Mouse (Mus musculus) left cerebral cortex, adult 2 months (tissue): Measurements from ENCODE around the gene Gm45234. TPM values are rescaled to one million over a fixed set of nuclear protein-coding genes. Genes with fewer than 3 reads are reported as not detected.

Experiments
- DNase-seq, 2 experiments: peaks; one replicate each; pipeline ENCODE4 v3.0.0; 2021 to 2022; ENCODE audit warnings: low spot score in 2 of 2, mixed read lengths in 1 of 2; ENCODE audit errors: extremely low spot score in 1 of 2
- H3K27ac ChIP-seq: fragments of 200-600 bp; 2 replicates; pipeline ENCODE4 v1.8.1; 2022
- H3K4me3 ChIP-seq: fragments of 200-600 bp; 2 replicates; pipeline ENCODE4 v1.8.1; 2022
- CTCF ChIP-seq: fragments of 200-600 bp; IDR thresholded peaks from 2 replicates; pipeline ENCODE4 v1.8.1; 2022; ENCODE audit warnings: antibody characterized with exemption, mild to moderate bottlenecking, moderate library complexity
- intact Hi-C: fragments of 180-260 bp; cut with DNase I; formaldehyde crosslinking; loops from one replicate; pipeline ENCODE4 v1.15.1; 2025
- total RNA-seq, 2 experiments: library from RNA; stranded (reverse); gene quantifications; 2 replicates each; pipeline ENCODE4 v1.2.3; 2021

Gene Gm45234
- total RNA-seq, 2 experiments from 2014 or later = not detected

DNA sequence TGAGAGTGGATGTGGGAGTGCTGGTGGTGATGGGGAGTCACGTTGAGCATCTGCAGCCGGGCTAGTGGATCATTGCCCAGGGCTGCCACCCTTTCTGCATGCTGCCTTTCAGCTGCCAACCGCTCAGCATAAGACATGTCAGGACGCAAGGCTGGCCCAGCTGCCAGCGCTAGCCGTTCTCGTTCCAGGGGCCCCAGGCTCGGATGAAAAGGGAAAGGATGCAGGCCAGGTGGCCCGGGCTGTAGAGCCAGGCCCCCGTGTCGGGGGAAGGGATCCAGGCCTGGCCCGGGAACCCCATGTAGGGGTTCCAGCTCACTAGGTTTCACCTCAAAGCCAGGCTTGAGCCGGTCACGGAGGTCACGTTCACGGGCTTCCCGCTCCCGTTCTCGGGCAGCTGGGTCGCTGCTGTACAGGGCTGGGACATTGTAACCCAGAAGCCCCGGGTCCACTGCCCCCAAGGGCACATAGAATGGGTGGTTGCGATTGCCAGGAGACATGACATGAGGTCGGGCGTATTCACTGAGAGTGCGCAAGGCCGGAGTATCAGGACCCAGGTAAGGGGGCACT is 11.0 kb downstream of the Gm45234 start:
- intact Hi-C loops = loop anchor here (1.0 to 5.0 kb wide), 3 partner anchors 12 to 72 kb away; no protein-coding TSS in a partner anchor
- DNase-seq = no peak

DNA sequence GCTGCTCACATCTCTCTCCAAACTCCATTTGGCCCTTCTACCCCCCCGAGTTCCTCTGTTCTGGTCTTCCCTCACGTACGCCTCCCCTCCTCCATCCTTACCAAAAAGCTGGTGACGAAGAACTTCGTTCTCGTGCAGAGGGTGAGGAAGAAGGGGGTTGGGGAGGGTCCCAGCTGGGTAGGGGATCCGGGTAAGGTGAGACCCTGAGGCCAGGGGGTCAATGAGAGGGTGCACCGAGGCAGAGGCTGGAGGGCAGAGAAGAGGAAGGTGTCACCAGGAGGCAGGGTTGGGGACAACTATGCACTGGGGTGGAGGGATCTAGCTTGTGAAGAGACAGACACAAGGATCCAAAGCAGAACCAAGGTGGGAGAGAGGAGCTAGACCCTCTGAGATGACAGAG is 12.2 kb downstream of the Gm45234 start:
- no peak for DNase-seq
- H3K4me3 ChIP-seq = no peak overlapping the region
- TF ChIP-seq CTCF = no peak
- intact Hi-C loops = loop anchor here (2.0 to 5.0 kb wide), 2 partner anchors 41 to 71 kb away; no protein-coding TSS in a partner anchor
- H3K27ac ChIP-seq = no peak overlapping the region

More for the DNA sequence above, 11.0 kb downstream of the Gm45234 start:
- Histone ChIP-seq H3K4me3 (peak overlapping the region; percentile 60), H3K27ac (peak overlapping the region; percentile 96)
- TF ChIP-seq CTCF = no peak

DNA sequence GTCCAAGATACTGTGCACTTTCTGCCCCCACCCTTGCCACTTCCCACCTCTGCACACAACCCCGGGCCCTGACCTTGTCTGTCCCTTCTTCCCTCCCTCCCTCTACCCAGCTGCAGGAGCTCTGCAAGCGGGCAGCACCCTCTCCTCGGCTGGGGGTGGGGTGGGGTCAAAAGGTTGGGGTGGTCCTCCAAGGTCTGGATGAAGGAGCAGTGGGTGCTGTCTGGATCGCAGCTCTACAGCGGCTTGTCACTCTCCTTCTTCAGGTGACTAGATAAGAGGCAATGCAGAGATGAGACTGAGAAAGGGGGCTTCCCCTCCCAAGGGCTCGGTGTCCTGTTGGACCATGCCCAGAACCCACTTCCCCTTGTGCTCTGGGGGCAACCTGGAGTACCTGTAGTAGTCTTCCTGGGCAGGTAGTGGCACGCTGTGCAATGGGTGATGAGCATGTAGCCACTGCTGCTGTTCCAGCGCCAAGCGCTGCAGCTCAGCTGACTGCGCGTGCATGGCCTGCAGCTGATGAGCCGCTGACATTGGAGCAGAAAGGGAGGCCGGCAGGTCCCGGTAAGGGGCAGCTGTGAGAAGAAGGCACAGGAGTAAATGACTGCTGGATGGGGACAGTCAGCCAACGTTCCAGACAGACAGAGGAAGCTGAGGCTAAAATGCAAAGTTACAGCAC is 12.8 kb downstream of the Gm45234 start:
- Histone ChIP-seq H3K27ac (no peak overlapping the region), H3K4me3 (no peak overlapping the region)
- no peak for DNase-seq
- no peak for TF ChIP-seq CTCF
- intact Hi-C loops = loop anchor here (5.0 kb wide), 1 partner anchor 41 kb away; no protein-coding TSS in a partner anchor

DNA sequence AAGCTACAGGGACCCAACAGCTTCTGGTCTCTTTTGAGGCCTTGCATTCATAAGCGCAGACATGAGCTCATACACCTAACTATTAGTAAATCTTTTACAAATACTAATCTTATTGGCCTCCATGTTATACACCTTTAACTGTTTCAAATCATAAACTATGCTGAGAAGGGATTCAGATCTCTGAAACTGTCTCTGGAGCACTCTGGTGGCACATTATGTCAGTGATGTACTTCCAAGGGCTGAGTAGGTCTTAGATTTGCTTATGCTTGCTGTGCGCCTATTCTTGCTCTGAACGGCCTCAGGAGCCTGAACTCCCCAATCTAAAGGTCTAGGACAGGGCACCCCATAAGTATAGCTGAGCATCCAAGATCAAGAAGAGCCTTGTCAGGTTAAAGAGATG is 14.0 kb downstream of the Gm45234 start:
- Histone ChIP-seq H3K4me3 (peak overlapping the region; percentile 64), H3K27ac (peak overlapping the region; percentile 99)
- no peak for DNase-seq
- no peak for TF ChIP-seq CTCF
- intact Hi-C loops = loop anchor here (2.0 to 5.0 kb wide), 2 partner anchors 40 to 79 kb away; partner anchors contain the start of gene Lpcat3

DNA sequence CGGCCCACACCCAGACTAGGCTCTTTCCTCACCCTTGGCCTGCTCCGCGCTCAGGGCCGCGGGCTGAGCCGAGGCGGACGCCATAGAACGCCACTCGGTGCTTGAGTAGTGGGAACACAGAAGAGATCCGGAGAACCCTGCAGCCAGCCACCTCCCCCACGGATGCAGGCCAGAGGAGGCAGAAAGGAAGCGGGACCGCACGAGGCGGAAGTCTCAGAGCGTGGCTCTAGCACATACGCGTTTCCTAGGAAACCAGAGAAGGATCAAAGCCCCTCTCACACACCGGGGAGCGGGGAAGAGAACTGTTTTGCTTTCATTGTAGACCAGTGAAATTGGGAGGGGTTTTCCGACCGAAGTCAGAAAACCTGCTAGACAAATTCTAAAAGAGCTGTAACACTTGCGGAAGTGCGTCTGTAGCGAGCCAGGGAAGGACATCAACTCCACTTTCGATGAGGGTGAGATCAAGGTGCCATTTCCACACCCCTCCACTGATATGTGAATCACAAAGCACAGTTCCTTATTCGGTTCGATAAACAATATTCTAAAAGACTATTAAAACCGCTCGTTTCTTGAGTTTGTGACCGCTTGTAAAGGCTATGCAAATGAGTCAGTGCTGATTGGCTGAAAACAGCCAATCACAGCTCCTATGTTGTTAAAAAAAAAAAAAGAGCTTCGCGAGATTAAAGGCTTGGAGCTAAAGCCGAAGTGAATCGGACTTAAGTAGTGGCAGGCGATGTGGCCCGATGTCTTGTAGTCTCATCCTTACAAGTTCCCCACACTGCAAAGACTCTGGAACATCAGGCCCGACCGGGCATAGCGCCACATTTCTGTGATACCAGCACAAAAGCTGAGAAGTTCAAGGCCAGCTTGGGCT is 14.7 kb downstream of the Gm45234 start, which contains the start of gene Grcc10:
TSS of gene Grcc10 (minus strand) at position 487 of the 874 bp plus-strand sequence.
- H3K27ac ChIP-seq = peak within 1 kb of the TSS; percentile 99
- peak; percentile 85 to 87 for DNase-seq
- TF ChIP-seq CTCF = no peak
- peak within 1 kb of the TSS; percentile 64 for H3K4me3 ChIP-seq
- intact Hi-C loops = loop anchor here (1.0 to 5.0 kb wide), 4 partner anchors 29 to 171 kb away; partner anchors contain the start of genes C1rb, Emg1, Lpcat3 and Phb2

DNA sequence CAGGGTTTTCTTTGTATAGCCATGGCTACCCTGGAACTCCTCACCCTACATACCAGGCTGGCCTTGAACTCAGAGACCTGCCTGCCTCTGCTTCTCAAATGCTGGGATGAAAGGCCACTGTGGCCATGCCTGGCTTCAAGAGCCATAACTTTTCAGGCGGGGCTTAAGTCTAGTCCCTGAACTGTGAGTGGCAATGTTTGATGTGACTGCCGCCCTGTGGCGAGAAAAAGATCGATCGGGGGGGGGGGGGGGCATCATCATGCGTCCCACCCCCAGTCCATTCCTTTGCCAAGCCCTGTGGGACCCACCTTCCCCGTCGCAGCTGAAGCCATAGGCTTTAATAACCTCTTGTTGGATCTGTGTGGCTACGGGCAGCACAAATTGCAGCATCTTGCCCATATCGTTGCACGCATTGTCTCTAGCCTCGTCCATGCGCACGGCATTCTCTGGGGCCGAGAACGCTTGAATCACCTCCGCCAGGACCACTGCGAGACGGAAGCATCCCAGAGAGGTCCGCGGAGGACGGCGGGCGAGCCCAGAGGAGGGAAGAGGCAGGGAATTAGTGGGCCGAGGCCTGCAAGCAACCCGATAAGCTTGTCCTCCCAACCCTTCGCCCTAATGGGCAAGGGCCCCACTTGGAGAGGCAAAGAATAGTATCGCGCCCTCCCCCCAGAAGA is 15.5 kb downstream of the Gm45234 start:
- peak overlapping the region; percentile 99 for H3K27ac ChIP-seq
- peak; percentile 65 for TF ChIP-seq CTCF
- H3K4me3 ChIP-seq = peak overlapping the region; percentile 64
- intact Hi-C loops = loop anchor here (1.0 to 5.0 kb wide), 4 partner anchors 28 to 170 kb away; partner anchors contain the start of genes C1rb, Emg1, Lpcat3 and Phb2
- DNase-seq = peak in 1 of 2 experiments; percentile 60

DNA sequence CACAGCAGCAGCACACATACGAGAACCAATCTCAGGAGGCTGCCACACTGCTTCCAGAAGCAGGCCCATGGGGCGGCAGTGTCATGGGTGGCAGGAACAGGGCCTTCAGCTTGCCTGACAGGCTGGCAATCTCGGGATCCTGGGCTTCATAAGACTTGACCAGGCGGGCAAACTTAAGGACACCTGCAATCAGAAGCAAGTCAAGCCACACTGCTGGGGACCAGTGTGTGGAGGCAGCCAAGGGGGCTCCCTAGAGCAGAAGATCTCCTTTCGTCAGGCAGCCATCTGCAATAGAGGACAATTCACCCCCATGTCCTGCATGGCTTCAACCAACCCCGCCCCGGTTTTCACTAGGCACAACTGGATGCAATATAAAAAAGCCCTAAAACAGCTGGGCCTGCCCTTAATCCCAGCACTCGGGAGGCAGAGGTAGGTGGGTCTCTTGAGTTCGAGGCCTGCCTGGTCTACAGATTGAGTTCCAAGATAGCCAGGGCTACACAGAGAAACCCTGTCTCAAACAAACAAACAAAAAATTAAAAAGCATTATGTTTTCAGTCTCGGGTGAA is 16.5 kb downstream of the Gm45234 start:
- intact Hi-C loops = no loop called here
- Histone ChIP-seq H3K27ac (peak overlapping the region; percentile 99; the same call in 1 of the 2 replicates), H3K4me3 (no peak overlapping the region)
- DNase-seq = no peak
- TF ChIP-seq CTCF = no peak

DNA sequence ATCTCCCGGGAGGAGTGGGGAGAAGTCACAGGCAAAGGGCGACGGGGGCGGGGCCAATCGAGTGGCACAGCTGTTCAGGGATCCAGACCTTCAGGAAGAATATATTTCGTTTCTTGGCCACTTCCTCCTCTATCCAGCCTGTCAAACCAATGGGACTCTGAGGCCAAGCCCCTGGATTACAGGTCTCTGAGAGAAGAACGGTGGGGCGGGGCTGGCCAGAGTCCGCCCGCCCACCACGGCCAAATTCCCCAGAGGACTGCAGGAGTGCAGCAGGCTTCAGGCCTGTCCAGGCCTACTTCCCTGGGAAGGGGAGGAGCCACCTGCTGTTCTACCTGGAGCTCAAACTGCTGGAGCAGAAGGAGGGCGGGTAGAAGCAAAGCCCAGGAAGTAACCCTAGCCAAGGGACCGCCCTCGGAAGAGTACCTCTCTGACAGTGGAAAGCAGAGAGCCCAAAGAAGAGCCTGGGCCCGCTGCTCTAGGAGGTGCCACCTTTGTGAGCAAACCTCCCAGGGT is 17.3 kb downstream of the Gm45234 start, which contains the start of gene Ptpn6:
TSS of gene Ptpn6 (minus strand) at position 204 of the 513 bp plus-strand sequence.
- no peak for DNase-seq
- intact Hi-C loops = no loop called here
- Histone ChIP-seq H3K27ac (peak within 1 kb of the TSS; percentile 99; the same call in 1 of the 2 replicates), H3K4me3 (no peak within 1 kb of the TSS)
- TF ChIP-seq CTCF = no peak

DNA sequence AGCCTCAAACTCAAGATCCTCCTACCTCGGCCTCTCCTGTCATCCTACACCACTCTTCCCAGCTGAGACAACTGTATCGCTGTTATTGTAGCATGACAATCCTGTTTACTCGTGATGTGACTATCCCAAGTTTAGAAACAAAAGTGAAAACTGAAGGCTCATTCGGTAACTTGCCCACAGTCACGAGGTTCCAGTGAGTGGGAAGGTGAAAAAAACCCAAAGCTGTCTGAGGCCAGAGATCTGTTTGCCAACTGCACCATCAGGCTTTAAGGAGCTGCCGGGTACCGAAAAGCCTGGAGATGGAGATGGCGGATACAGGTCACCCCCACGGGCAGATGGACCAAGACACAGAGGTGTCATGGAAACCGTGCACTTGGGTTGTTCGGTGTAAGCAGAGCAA is 18.8 kb downstream of the Gm45234 start:
- no peak for TF ChIP-seq CTCF
- no peak for DNase-seq
- Histone ChIP-seq H3K27ac (no peak overlapping the region; the same call in 1 of the 2 replicates), H3K4me3 (no peak overlapping the region)
- intact Hi-C loops = no loop called here

DNA sequence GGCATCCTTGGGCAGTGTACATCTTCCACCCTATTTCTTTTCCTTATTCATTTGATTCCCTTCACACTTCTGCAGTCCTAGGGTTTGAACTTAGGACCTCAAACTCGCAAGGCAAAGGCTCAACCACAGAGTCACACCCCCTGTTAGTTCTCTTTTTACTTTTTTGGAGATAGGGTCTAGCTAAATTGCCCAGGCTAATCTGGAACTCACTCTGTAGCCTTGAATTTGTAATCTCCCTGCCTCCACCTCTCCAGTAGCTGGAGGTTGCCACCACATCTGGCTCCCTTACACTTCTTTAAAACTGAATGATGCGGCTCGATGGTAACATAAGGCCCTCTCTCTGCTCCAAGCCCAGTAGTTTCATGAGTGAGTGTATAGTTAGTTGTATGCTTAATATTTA is 21.4 kb downstream of the Gm45234 start:
- no peak overlapping the region for H3K27ac ChIP-seq
- intact Hi-C loops = no loop called here
- no peak for TF ChIP-seq CTCF
- DNase-seq = no peak
- no peak overlapping the region for H3K4me3 ChIP-seq
